Mouse (Mus musculus): ENCODE results near the gene Ogfod2. TPM values are rescaled to one million over a fixed set of nuclear protein-coding genes. Genes with fewer than 3 reads are reported as not detected.

Gene Ogfod2
- total RNA-seq (2021): 10 to 100 TPM; 12.5 to 13.9 TPM

GRCm38 (mm10) chr5:124111742-124112497, at the start of gene Ogfod2:
Gene Ogfod2, plus strand, starts transcription at chr5:124112297.
- intact Hi-C loops (cut with DNase I): no loop called here
- DNase-seq (ENCODE audit: low spot score): peak; percentile 91

GRCm38 (mm10) chr5:124069657-124070056, 42.4 kb upstream of the Ogfod2 start:
- intact Hi-C loops (cut with DNase I): loop anchor here (5.0 kb wide), 1 partner anchor 37 kb away; the partner anchor contains the start of gene Vps37b
- DNase-seq (ENCODE audit: low spot score): no peak

- intact Hi-C loops (cut with DNase I): loop anchor here (5.0 kb wide), 1 partner anchor 41 kb away; the partner anchor contains the start of gene Vps37b
- DNase-seq (ENCODE audit: low spot score): no peak
Observed at GRCm38 (mm10) chr5:124073682-124074081, 38.4 kb upstream of the Ogfod2 start.

GRCm38 (mm10) chr5:124074845-124075307, 37.2 kb upstream of the Ogfod2 start:
- DNase-seq (ENCODE audit: low spot score): no peak
- intact Hi-C loops (cut with DNase I): loop anchor here (5.0 kb wide), 1 partner anchor 43 kb away; the partner anchor contains the start of gene Vps37b

GRCm38 (mm10) chr5:124075716-124076115, 36.4 kb upstream of the Ogfod2 start:
- DNase-seq (ENCODE audit: low spot score): no peak
- intact Hi-C loops (cut with DNase I): no loop called here

- DNase-seq (ENCODE audit: low spot score): no peak
- intact Hi-C loops (cut with DNase I): no loop called here
Observed at GRCm38 (mm10) chr5:124076559-124076958, 35.5 kb upstream of the Ogfod2 start.

GRCm38 (mm10) chr5:124077241-124077640, 34.9 kb upstream of the Ogfod2 start:
- intact Hi-C loops (cut with DNase I): no loop called here
- DNase-seq (ENCODE audit: low spot score): no peak

- intact Hi-C loops (cut with DNase I): no loop called here
Observed at GRCm38 (mm10) chr5:124077856-124078460, 34.1 kb upstream of the Ogfod2 start.

GRCm38 (mm10) chr5:124078794-124079416, 33.2 kb upstream of the Ogfod2 start:
- no peak for DNase-seq (ENCODE audit: low spot score)
- intact Hi-C loops (cut with DNase I): no loop called here

More at GRCm38 (mm10) chr5:124077856-124078460, 34.1 kb upstream of the Ogfod2 start:
- no peak for DNase-seq (ENCODE audit: low spot score)

GRCm38 (mm10) chr5:124079880-124080279, 32.2 kb upstream of the Ogfod2 start:
- no peak for DNase-seq (ENCODE audit: low spot score)
- intact Hi-C loops (cut with DNase I): no loop called here

- intact Hi-C loops (cut with DNase I): no loop called here
- DNase-seq (ENCODE audit: low spot score): no peak
Observed at GRCm38 (mm10) chr5:124082447-124082846, 29.6 kb upstream of the Ogfod2 start.

- DNase-seq (ENCODE audit: low spot score): no peak
- intact Hi-C loops (cut with DNase I): no loop called here
Observed at GRCm38 (mm10) chr5:124082941-124083688, 29.0 kb upstream of the Ogfod2 start.

GRCm38 (mm10) chr5:124083850-124084587, 28.1 kb upstream of the Ogfod2 start:
- intact Hi-C loops (cut with DNase I): loop anchor here (1.0 to 2.0 kb wide), 2 partner anchors 83 to 137 kb away; no protein-coding TSS in a partner anchor
- DNase-seq (ENCODE audit: low spot score): no peak

GRCm38 (mm10) chr5:124084588-124085173, 27.4 kb upstream of the Ogfod2 start:
- DNase-seq (ENCODE audit: low spot score): peak; percentile 60
- intact Hi-C loops (cut with DNase I): loop anchor here (1.0 to 2.0 kb wide), 2 partner anchors 83 to 138 kb away; no protein-coding TSS in a partner anchor

- intact Hi-C loops (cut with DNase I): loop anchor here (2.0 kb wide), 1 partner anchor 139 kb away; no protein-coding TSS in a partner anchor
- DNase-seq (ENCODE audit: low spot score): no peak
Observed at GRCm38 (mm10) chr5:124085513-124085912, 26.6 kb upstream of the Ogfod2 start.

GRCm38 (mm10) chr5:124086876-124087275, 25.2 kb upstream of the Ogfod2 start:
- intact Hi-C loops (cut with DNase I): no loop called here
- DNase-seq (ENCODE audit: low spot score): no peak

- intact Hi-C loops (cut with DNase I): no loop called here
- no peak for DNase-seq (ENCODE audit: low spot score)
Observed at GRCm38 (mm10) chr5:124089868-124090267, 22.2 kb upstream of the Ogfod2 start.

GRCm38 (mm10) chr5:124091951-124092406, 20.1 kb upstream of the Ogfod2 start:
- intact Hi-C loops (cut with DNase I): no loop called here
- no peak for DNase-seq (ENCODE audit: low spot score)

Measured in heart, postnatal 25 days (tissue).